Mouse (Mus musculus) ES-Bruce4 (cell line): ENCODE data around the gene Gtf2a1. TPM values are rescaled to one million over a fixed set of nuclear protein-coding genes. Genes with fewer than 3 reads are reported as not detected.
"Not testable (repeated sequence)": the region's sequence is repeated elsewhere in the genome, so short reads cannot be mapped to it uniquely, and the experiment has no call there.

Source experiments
- H3K27ac ChIP-seq: 2 replicates; pipeline ENCODE4 v1.5.1; 2012; ENCODE audit warnings: low read length, inconsistent platforms; ENCODE audit not compliant: insufficient read depth
- H3K27me3 ChIP-seq: 2 replicates; pipeline ENCODE4 v1.6.1; 2012; ENCODE audit warnings: mild to moderate bottlenecking, low read length, inconsistent platforms; ENCODE audit not compliant: control insufficient read depth, poor library complexity, insufficient read depth, severe bottlenecking
- H3K36me3 ChIP-seq: 2 replicates; pipeline ENCODE4 v1.6.1; 2012; ENCODE audit warnings: inconsistent platforms, mild to moderate bottlenecking, low read length, moderate library complexity; ENCODE audit not compliant: control insufficient read depth, poor library complexity, insufficient read depth, severe bottlenecking
- H3K4me1 ChIP-seq: one replicate; pipeline ENCODE4 v1.8.1; 2011; ENCODE audit warnings: low read length; ENCODE audit not compliant: control insufficient read depth, insufficient read depth
- H3K4me3 ChIP-seq: 2 replicates; pipeline ENCODE4 v1.5.1; 2011; ENCODE audit warnings: low read depth, mild to moderate bottlenecking, low read length
- H3K9ac ChIP-seq: 2 replicates; pipeline ENCODE4 v1.6.1; 2012; ENCODE audit warnings: low read depth, mild to moderate bottlenecking, inconsistent platforms; ENCODE audit not compliant: poor library complexity, severe bottlenecking
- H3K9me3 ChIP-seq: replicated peaks from 2 replicates; pipeline ENCODE4 v1.6.1; 2012; ENCODE audit warnings: mild to moderate bottlenecking, low read length, inconsistent platforms; ENCODE audit not compliant: control insufficient read depth, poor library complexity, insufficient read depth, severe bottlenecking
- CTCF ChIP-seq: IDR thresholded peaks from one replicate; pipeline ENCODE4 v1.8.1; 2011; ENCODE audit warnings: low read depth, low read length
- EP300 ChIP-seq: IDR thresholded peaks from 2 replicates; pipeline ENCODE4 v1.6.1; 2011; ENCODE audit warnings: low read depth, low read length; ENCODE audit not compliant: insufficient read depth
- POLR2A ChIP-seq: IDR thresholded peaks from one replicate; pipeline ENCODE4 v1.8.1; 2011; ENCODE audit warnings: low read length; ENCODE audit not compliant: insufficient read depth
- polyA plus RNA-seq: library from polyadenylated mRNA; stranded (reverse); fragments of >200 nt; gene quantifications from 2 replicates; pipeline ENCODE4 v1.2.4, GENCODE M21; 2011; ENCODE audit warnings: low read depth; ENCODE audit not compliant: missing spikeins, insufficient read depth, insufficient read length

Gtf2a1 gene
- polyA plus RNA-seq, 1 experiment, result 77.4 TPM

- no peaks in the 10 kb centered on the region for H3K4me1 ChIP-seq
- H3K36me3 ChIP-seq, result peaks cover 48% of the 10 kb centered on the region
- H3K27ac ChIP-seq, result no peak overlapping the region
- H3K9me3 ChIP-seq, result no peaks in the 10 kb centered on the region
- TF ChIP-seq EP300, result no peak
- TF ChIP-seq CTCF, result no peak
- TF ChIP-seq POLR2A, result no peak
- H3K9ac ChIP-seq, result no peak overlapping the region
- no peaks in the 10 kb centered on the region for H3K27me3 ChIP-seq
- no peak overlapping the region for H3K4me3 ChIP-seq
These were observed 21.0 kb downstream of the Gtf2a1 start for GRCm38 (mm10) chr12:91569255-91569654.

GRCm38 (mm10) chr12:91567145-91567544 lies 23.1 kb downstream of the Gtf2a1 start:
- Histone ChIP-seq H3K27ac (no peak overlapping the region), H3K36me3 (peaks cover 50% of the 10 kb centered on the region), H3K4me1 (no peaks in the 10 kb centered on the region), H3K27me3 (no peaks in the 10 kb centered on the region), H3K4me3 (no peak overlapping the region), H3K9me3 (no peaks in the 10 kb centered on the region), H3K9ac (no peak overlapping the region)
- TF ChIP-seq POLR2A (no peak), EP300 (no peak), CTCF (no peak)

- not testable (repeated sequence) for H3K4me1 ChIP-seq, H3K4me3 ChIP-seq, H3K9ac ChIP-seq, H3K27ac ChIP-seq, H3K9me3 ChIP-seq, H3K27me3 ChIP-seq
- H3K36me3 ChIP-seq, result peaks cover 21% of the 10 kb centered on the region
These were observed 32.1 kb downstream of the Gtf2a1 start for GRCm38 (mm10) chr12:91558152-91558551.

GRCm38 (mm10) chr12:91557358-91558005 lies 32.8 kb downstream of the Gtf2a1 start:
- not testable (repeated sequence) for H3K27me3 ChIP-seq, H3K27ac ChIP-seq, H3K9ac ChIP-seq, H3K4me1 ChIP-seq, H3K4me3 ChIP-seq, H3K9me3 ChIP-seq
- H3K36me3 ChIP-seq, result peaks cover 14% of the 10 kb centered on the region

GRCm38 (mm10) chr12:91551773-91552526 lies 38.3 kb downstream of the Gtf2a1 start:
- Histone ChIP-seq H3K36me3 (peaks cover 6% of the 10 kb centered on the region), H3K27me3 (no peaks in the 10 kb centered on the region), H3K27ac (no peak overlapping the region), H3K9me3 (peaks cover 4% of the 10 kb centered on the region; the same call in 1 of the 2 replicates), H3K4me3 (no peak overlapping the region), H3K9ac (no peak overlapping the region), H3K4me1 (no peaks in the 10 kb centered on the region)
- no peak for TF ChIP-seq CTCF
- no peak for TF ChIP-seq EP300
- no peak for TF ChIP-seq POLR2A

GRCm38 (mm10) chr12:91549471-91549870 lies 40.8 kb downstream of the Gtf2a1 start:
- H3K36me3 ChIP-seq, result peaks cover 4% of the 10 kb centered on the region; the same call in 1 of the 2 replicates
- H3K9me3 ChIP-seq, result peaks cover 3% of the 10 kb centered on the region; the same call in 1 of the 2 replicates
- H3K9ac ChIP-seq, result no peak overlapping the region
- no peaks in the 10 kb centered on the region for H3K27me3 ChIP-seq
- no peaks in the 10 kb centered on the region for H3K4me1 ChIP-seq
- no peak overlapping the region for H3K27ac ChIP-seq
- TF ChIP-seq CTCF, result no peak
- no peak for TF ChIP-seq POLR2A
- no peak for TF ChIP-seq EP300
- no peak overlapping the region for H3K4me3 ChIP-seq
